Mouse (Mus musculus) forebrain, postnatal 0 days (tissue): ENCODE data around the gene Gnb1. TPM values are rescaled to one million over a fixed set of nuclear protein-coding genes. Genes with fewer than 3 reads are reported as not detected.

Experiments
- ATAC-seq: fragments of 200-750 bp; cut with Nextera tagmentation; 2 replicates; pipeline ENCODE4 v1.8.0; 2017; ENCODE audit warnings: mild to moderate bottlenecking, moderate library complexity
- DNase-seq: peaks from one replicate; pipeline ENCODE4 v3.0.0-alpha.2; 2015
- H3K27ac ChIP-seq: fragments of 300-500 bp; sonication (generic); 2 replicates; pipeline ENCODE4 v1.5.1; 2014; ENCODE audit warnings: low read depth, mild to moderate bottlenecking, antibody characterized with exemption, low read length, moderate library complexity, mixed read lengths
- H3K27me3 ChIP-seq: fragments of 300-500 bp; sonication (generic); 2 replicates; pipeline ENCODE4 v1.6.1; 2014; ENCODE audit warnings: mild to moderate bottlenecking, low read length, mixed read lengths; ENCODE audit not compliant: insufficient read depth
- H3K36me3 ChIP-seq: fragments of 300-500 bp; sonication (generic); 2 replicates; pipeline ENCODE4 v1.6.1; 2014; ENCODE audit warnings: mild to moderate bottlenecking, moderate library complexity; ENCODE audit not compliant: insufficient read depth
- H3K4me1 ChIP-seq: fragments of 300-500 bp; sonication (generic); 2 replicates; pipeline ENCODE4 v1.6.1; 2014; ENCODE audit warnings: antibody characterized with exemption; ENCODE audit not compliant: insufficient read depth
- H3K4me2 ChIP-seq: fragments of 300-500 bp; sonication (generic); 2 replicates; pipeline ENCODE4 v1.6.1; 2014; ENCODE audit warnings: low read depth, mild to moderate bottlenecking, moderate library complexity
- H3K4me3 ChIP-seq: fragments of 300-500 bp; sonication (generic); 2 replicates; pipeline ENCODE4 v1.5.1; 2014; ENCODE audit warnings: low read depth, low read length, mixed read lengths
- H3K9ac ChIP-seq: fragments of 300-500 bp; sonication (generic); 2 replicates; pipeline ENCODE4 v1.6.1; 2014; ENCODE audit warnings: mild to moderate bottlenecking
- H3K9me3 ChIP-seq: fragments of 300-500 bp; sonication (generic); 2 replicates; pipeline ENCODE4 v1.6.1; 2016; ENCODE audit warnings: low read length
- CTCF ChIP-seq: sonication (generic); IDR thresholded peaks from 2 replicates; pipeline ENCODE4 v1.5.1; 2016; ENCODE audit warnings: antibody characterized with exemption, control low read depth, low read depth
- WGBS: fragments of 180-500 bp; shearing (Covaris S2); extraction: QIAGEN DNeasy Blood & Tissue Kit; methylation state at CpG from one replicate; pipeline ENCODE4 v1.1.7; 2014; 5-methylcytosine and 5-hydroxymethylcytosine counted together
- polyA plus RNA-seq: library from polyadenylated mRNA; unstranded; fragments of >200 nt; fragmentation: Nextera tagmentation; extraction: Ambion mirVana; gene quantifications from 2 replicates; pipeline ENCODE4 v1.2.1, GENCODE M21; 2015
- total RNA-seq: library from RNA; depleted of rRNA; stranded (reverse); fragments of >200 nt; gene quantifications from 2 replicates; pipeline ENCODE4 v1.2.3, GENCODE M21; 2014

Gene Gnb1
- total and polyA plus RNA-seq, 2 experiments from 2014 or later: 268 to 1,420 TPM

DNA sequence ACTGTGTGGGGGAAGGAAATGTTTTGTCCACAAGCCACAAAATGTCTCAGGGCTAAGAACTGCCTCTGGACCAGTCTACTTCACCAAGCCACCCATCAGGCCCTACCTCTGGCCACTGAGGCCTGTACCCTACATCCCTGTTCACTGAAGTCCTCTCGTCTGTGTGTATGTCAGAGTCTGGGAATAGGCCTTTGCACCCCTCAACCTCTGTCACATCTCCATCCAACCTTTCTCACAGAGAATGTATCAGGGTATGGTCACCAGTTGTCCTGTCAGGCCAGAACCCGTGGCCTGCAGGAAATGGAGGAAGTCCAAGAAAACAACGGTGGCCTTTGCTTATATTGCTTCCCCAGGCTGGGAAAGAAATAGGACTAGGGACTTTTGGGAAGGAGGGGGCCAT is 5.6 kb upstream of the Gnb1 start:
- DNase-seq (no peak), ATAC-seq (no peak)
- Histone ChIP-seq H3K36me3 (no peaks in the 10 kb centered on the region), H3K27me3 (no peaks in the 10 kb centered on the region), H3K4me3 (no peak overlapping the region), H3K9ac (no peak overlapping the region), H3K9me3 (no peaks in the 10 kb centered on the region), H3K4me1 (0 out of 2 replicates have a peak, but pooled peaks cover 3% of the 10 kb centered on the region), H3K4me2 (no peak overlapping the region), H3K27ac (no peak overlapping the region)
- WGBS: 78% methylated on average over 3 of the region's 3 CpGs
- TF ChIP-seq CTCF: no peak

DNA sequence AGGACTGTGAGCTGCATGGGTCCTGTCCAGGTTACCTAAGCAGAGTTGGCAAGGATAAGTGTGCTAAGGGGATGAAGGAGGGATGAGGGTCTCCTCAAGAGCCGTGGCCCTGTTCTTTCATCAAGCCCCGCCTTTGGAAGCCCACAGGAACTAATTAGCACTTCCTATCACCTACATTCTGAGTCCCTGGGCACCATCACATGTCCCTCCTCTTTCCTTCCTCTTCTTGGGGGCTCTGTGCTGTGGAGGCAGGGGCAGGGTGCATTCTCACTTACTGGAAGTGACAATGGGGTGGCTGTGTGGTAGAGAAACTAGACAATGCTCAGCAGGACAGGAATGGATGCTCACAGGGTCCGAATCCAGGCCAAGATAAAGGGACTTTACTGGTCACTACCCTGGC is 3.4 kb upstream of the Gnb1 start:
- DNase-seq (no peak), ATAC-seq (no peak)
- Histone ChIP-seq H3K36me3 (no peaks in the 10 kb centered on the region), H3K9ac (no peak overlapping the region), H3K27ac (no peak overlapping the region), H3K9me3 (no peaks in the 10 kb centered on the region), H3K4me1 (0 out of 2 replicates have a peak, but pooled peaks cover 3% of the 10 kb centered on the region), H3K27me3 (no peaks in the 10 kb centered on the region), H3K4me3 (no peak overlapping the region), H3K4me2 (no peak overlapping the region)
- no peak for TF ChIP-seq CTCF
- 33% methylated on average over 3 of the region's 3 CpGs for WGBS

DNA sequence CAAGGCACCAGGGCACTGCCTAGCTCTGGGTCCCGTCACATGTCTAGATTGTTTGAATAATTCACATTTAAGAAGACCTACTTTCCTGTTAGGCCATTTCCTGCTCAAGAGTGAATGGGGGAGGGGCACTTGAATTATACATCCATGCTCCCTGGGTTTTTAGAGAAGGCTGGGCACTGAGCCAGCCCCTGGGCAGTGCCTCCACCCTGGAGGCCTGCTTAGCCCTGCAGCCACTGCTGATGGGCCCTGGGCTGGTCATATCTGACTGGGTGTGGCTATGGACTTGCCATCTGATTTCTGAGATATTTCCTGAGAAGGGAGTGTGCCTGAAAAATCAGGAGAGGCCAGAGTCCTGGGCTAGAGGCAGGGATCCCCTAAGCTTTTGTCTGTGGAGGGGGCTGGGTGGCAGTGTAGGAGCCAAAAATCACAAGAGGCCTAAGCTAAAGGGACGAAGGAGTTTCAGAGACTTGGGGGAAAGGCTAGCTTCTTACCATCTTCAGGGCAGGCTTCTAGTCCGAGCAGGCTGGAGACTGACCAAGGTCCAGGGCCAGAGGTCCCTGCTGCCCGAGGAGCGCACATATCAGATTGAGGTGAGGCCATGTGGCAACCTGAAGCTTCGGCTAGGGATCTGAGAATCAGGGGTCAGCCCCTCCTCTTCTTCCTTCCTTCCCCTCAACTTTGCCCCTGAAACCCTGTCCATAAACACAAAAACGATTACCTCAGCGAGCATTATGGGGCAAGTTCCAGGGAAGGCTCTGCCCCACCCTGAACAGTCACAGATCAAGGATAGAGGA is 2.7 kb upstream of the Gnb1 start:
- Histone ChIP-seq H3K4me1 (peaks cover 8% of the 10 kb centered on the region; the same call in 1 of the 2 replicates), H3K9ac (no peak overlapping the region), H3K9me3 (no peaks in the 10 kb centered on the region), H3K36me3 (no peaks in the 10 kb centered on the region), H3K4me2 (no peak overlapping the region), H3K27me3 (no peaks in the 10 kb centered on the region), H3K27ac (peak overlapping the region; percentile 35; the same call in 1 of the 2 replicates), H3K4me3 (no peak overlapping the region)
- TF ChIP-seq CTCF: no peak
- 71% methylated on average over 8 of the region's 8 CpGs for WGBS
- no peak for ATAC-seq
- peak; percentile 41 for DNase-seq

DNA sequence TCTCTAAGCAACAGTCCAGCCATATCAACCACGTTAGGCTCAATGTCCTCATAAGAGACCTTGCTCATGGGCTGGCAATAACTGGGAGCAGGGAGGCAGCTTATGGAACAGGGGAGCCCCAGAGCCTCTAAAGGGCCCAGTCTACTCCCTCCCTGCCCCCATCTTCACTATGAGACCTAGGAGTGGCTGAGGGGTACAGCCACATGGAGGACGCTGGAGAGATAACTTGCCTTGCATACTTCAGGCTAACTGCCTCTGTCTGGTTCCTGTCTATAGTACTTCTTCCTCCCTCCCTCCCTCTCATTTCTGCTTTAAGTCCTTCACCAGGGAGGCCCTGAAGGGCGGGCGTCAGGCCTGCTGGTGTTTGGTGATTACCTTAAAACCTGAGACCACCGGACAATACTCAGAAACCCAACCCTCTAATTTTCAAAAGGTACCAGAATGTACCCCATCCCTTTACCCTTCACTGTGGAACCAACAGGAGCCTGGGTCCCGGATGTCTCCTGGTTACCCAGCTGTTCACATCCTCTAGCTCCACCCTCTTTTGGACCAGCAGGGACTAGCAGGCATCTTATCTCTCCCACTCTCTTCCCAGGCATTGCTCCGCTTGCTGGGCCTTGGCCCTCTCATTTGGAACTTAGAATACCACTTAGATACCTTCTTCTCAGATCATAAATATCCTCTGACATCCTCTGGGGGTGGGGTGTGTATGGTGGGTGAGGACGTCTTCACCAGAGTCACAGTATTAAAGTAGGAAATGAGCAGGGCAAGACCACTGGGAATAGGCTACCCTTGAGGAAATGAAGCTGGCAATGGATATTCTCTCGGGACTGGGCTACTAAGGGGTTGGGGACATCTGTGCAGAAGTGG is 1.8 kb upstream of the Gnb1 start:
- 0 out of 2 replicates have a peak overlapping the region, but pooled peaks have one; percentile 35 for H3K27ac ChIP-seq
- H3K4me3 ChIP-seq: no peak overlapping the region
- peaks cover 15% of the 10 kb centered on the region for H3K4me1 ChIP-seq
- DNase-seq: no peak
- no peak overlapping the region for H3K4me2 ChIP-seq
- H3K36me3 ChIP-seq: no peaks in the 10 kb centered on the region
- 86% methylated on average over 9 of the region's 9 CpGs for WGBS
- no peaks in the 10 kb centered on the region for H3K9me3 ChIP-seq
- TF ChIP-seq CTCF: no peak
- H3K27me3 ChIP-seq: no peaks in the 10 kb centered on the region
- H3K9ac ChIP-seq: no peak overlapping the region
- no peak for ATAC-seq

DNA sequence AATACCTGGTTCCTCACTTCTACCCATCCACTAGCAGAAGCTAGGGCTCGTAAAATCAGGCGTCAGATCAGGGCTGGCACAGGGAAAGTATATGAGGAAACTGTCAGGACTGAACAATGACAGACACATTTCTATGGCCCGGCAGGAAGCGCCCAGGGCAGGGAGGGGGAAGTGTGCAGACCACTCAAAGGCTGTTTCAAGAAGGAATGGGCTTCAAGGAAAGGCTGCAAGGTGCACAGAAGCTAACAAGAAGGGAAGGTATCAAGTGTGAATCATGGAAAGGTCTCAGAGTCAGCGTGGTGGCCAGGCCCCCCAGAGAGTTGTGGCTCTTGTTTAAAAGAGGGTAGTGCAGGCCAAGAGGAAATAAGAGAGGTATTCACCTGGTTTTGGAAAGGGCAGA is 705 bp upstream of the Gnb1 start:
- peak overlapping the region; percentile 79 for H3K4me2 ChIP-seq
- TF ChIP-seq CTCF: no peak
- DNase-seq: no peak
- H3K4me3 ChIP-seq: peak overlapping the region; percentile 99
- H3K9ac ChIP-seq: peak overlapping the region; percentile 99
- no peaks in the 10 kb centered on the region for H3K36me3 ChIP-seq
- WGBS: 7% methylated on average over 5 of the region's 5 CpGs
- no peaks in the 10 kb centered on the region for H3K9me3 ChIP-seq
- no peak for ATAC-seq
- H3K27me3 ChIP-seq: no peaks in the 10 kb centered on the region
- H3K27ac ChIP-seq: peak overlapping the region; percentile 97
- peaks cover 23% of the 10 kb centered on the region for H3K4me1 ChIP-seq

DNA sequence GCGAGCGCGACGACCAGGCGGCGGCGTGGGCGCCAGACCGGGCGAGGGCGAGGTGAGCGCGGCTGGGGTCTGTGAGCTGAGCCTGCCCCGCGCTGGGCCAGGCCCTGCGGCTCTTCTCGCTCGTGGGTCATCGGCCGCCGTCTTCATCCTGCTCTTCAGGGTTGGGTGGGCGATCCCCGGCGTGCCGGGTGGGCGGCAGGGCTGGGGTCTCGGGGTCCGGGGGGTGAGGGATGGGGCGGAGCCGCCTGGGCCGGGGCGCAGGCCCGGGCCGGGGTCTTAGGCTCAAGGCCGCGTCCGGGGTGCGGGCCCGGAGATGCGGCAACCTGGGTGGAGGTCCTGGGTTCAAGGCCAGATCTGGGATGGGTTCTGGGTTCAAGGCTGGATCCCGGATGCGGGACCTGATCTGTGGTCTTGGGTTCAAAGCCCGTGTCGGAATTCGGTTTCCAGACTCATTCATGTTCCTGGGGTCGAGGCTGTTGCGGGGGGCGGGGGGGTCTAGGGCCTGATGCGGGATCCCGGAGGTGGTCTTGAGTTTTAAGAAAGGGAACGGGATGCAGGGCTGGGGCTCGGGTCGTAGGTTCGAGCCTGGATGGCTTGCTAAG is 469 bp downstream of the Gnb1 start:
- H3K4me1 ChIP-seq: peaks cover 28% of the 10 kb centered on the region
- no peaks in the 10 kb centered on the region for H3K27me3 ChIP-seq
- peak overlapping the region; percentile 79 for H3K4me2 ChIP-seq
- peak overlapping the region; percentile 99 for H3K4me3 ChIP-seq
- 1% methylated on average over 51 of the region's 54 CpGs for WGBS
- no peaks in the 10 kb centered on the region for H3K36me3 ChIP-seq
- no peak for TF ChIP-seq CTCF
- H3K27ac ChIP-seq: peak overlapping the region; percentile 97
- H3K9ac ChIP-seq: peak overlapping the region; percentile 99
- ATAC-seq (peak; percentile 62), DNase-seq (peak; percentile 54)
- H3K9me3 ChIP-seq: no peaks in the 10 kb centered on the region
